Mouse (Mus musculus) lung, embryonic 14.5 days (tissue): ENCODE measurements at regions not wholly inside any gene's neighbourhood (a gene's known extent, or its start where the extent isn't known, plus 50 kb on each side); places are given as distances from the start of the nearest gene placed in this dataset.

ENCODE experiments used
- ATAC-seq: fragments of 200-750 bp; cut with Nextera tagmentation; 2 replicates; pipeline ENCODE4 v1.8.0; 2017; ENCODE audit warnings: mild to moderate bottlenecking, moderate TSS enrichment, moderate library complexity; ENCODE audit not compliant: insufficient read depth
- DNase-seq: peaks from one replicate; pipeline ENCODE4 v3.0.0-alpha.2; 2015
- H3K27ac ChIP-seq: fragments of 300-500 bp; sonication (generic); 2 replicates; pipeline ENCODE4 v1.5.1; 2014; ENCODE audit warnings: low read depth, mild to moderate bottlenecking, moderate library complexity
- H3K27me3 ChIP-seq: fragments of 300-500 bp; sonication (generic); 2 replicates; pipeline ENCODE4 v1.6.1; 2014; ENCODE audit warnings: low read length, control low read depth; ENCODE audit not compliant: insufficient read depth
- H3K36me3 ChIP-seq: fragments of 300-500 bp; sonication (generic); 2 replicates; pipeline ENCODE4 v1.6.1; 2014; ENCODE audit warnings: control low read depth; ENCODE audit not compliant: insufficient read depth
- H3K4me1 ChIP-seq: fragments of 300-500 bp; sonication (generic); 2 replicates; pipeline ENCODE4 v1.6.1; 2014; ENCODE audit warnings: antibody characterized with exemption, control low read depth; ENCODE audit not compliant: insufficient read depth
- H3K4me2 ChIP-seq: fragments of 300-500 bp; sonication (generic); 2 replicates; pipeline ENCODE4 v1.6.1; 2014; ENCODE audit warnings: mild to moderate bottlenecking
- H3K4me3 ChIP-seq: fragments of 300-500 bp; sonication (generic); 2 replicates; pipeline ENCODE4 v1.5.1; 2014; ENCODE audit warnings: low read depth, low read length
- H3K9ac ChIP-seq: fragments of 300-500 bp; sonication (generic); 2 replicates; pipeline ENCODE4 v1.6.1; 2014
- H3K9me3 ChIP-seq: fragments of 300-500 bp; sonication (generic); 2 replicates; pipeline ENCODE4 v1.6.1; 2016; ENCODE audit warnings: low read depth, low read length, control low read depth
- CTCF ChIP-seq: IDR thresholded peaks from 2 replicates; pipeline ENCODE4 v1.5.1; 2016; ENCODE audit warnings: antibody characterized with exemption, low read depth
- WGBS: fragments of 180-500 bp; shearing (Covaris S2); extraction: QIAGEN DNeasy Blood & Tissue Kit; methylation state at CpG from one replicate; pipeline ENCODE4 v1.1.7; 2014; 5-methylcytosine and 5-hydroxymethylcytosine counted together

DNA sequence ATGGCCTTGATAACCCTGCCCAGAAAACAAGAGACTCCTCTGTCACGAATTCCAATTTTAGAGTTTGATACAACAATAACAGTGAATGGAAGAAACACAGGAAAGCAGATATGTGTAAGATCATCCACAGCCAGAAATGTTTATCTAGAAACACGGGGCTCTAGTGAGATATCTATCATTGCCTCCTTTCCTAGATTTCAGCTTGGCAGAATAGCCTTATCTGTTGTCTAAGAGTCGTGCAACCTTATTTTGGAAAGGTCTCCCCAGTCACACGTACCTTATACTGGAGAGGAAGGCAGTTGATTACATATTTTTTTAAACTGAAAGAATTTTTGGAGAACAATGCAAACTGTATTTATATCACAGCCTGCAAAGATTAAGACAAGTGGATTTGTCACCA lies 61.6 kb downstream of the Gm10295 start:
- no peaks in the 10 kb centered on the region for H3K27me3 ChIP-seq
- no peaks in the 10 kb centered on the region for H3K9me3 ChIP-seq
- H3K9ac ChIP-seq: no peak overlapping the region
- no peak for TF ChIP-seq CTCF
- no peaks in the 10 kb centered on the region for H3K36me3 ChIP-seq
- DNase-seq (no peak), ATAC-seq (no peak)
- WGBS: 32% methylated on average over 4 of the region's 4 CpGs
- peaks cover 5% of the 10 kb centered on the region; the same call in 1 of the 2 replicates for H3K4me1 ChIP-seq
- no peak overlapping the region for H3K4me3 ChIP-seq
- no peak overlapping the region for H3K27ac ChIP-seq
- no peak overlapping the region for H3K4me2 ChIP-seq

DNA sequence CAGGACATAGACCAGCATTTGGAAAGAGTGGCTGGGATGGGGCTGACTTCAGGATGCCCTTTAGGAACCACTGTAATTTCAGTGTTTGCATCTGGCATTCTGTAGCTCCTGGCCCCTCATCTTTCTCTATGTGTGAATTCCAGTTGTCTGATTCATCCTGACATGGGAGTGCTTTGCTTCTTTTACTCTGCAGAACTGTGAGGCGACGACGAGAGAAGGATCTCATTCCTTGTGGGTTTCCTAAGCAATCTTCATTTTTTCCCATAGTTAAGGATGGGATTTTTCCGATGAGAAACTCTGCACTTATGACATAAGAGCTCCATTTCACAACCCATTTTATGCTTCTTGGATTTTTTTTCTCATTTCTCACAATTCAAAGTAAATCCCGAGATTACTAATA lies 62.0 kb downstream of the Gm10295 start:
- H3K4me1 ChIP-seq: peaks cover 5% of the 10 kb centered on the region; the same call in 1 of the 2 replicates
- WGBS: 43% methylated on average over 5 of the region's 5 CpGs
- no peak overlapping the region for H3K9ac ChIP-seq
- no peaks in the 10 kb centered on the region for H3K9me3 ChIP-seq
- H3K36me3 ChIP-seq: no peaks in the 10 kb centered on the region
- TF ChIP-seq CTCF: no peak
- DNase-seq (no peak), ATAC-seq (no peak)
- H3K27me3 ChIP-seq: no peaks in the 10 kb centered on the region
- H3K4me3 ChIP-seq: no peak overlapping the region
- H3K4me2 ChIP-seq: no peak overlapping the region
- H3K27ac ChIP-seq: no peak overlapping the region

DNA sequence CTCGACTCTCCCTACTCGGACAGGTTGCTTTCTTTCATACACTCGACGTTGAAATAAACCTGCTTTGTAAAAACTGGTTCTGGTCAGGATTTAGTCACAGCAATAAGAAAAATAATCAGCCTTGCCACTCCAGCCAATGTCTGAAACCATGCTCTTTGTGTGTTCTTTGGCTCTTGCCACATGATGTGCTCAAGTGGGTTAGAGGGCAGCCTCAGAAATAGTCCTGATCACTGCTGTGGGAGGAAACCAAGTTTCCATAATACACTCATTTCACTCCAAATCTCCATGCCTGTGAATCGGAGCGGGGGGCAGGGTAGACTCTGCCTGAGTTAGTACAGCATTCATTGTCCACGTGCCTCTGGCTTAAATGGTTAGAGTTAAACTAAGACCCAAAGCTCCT lies 63.8 kb downstream of the Gm10295 start:
- ATAC-seq: no peak
- 79% methylated on average over 7 of the region's 7 CpGs for WGBS
- TF ChIP-seq CTCF: no peak

DNA sequence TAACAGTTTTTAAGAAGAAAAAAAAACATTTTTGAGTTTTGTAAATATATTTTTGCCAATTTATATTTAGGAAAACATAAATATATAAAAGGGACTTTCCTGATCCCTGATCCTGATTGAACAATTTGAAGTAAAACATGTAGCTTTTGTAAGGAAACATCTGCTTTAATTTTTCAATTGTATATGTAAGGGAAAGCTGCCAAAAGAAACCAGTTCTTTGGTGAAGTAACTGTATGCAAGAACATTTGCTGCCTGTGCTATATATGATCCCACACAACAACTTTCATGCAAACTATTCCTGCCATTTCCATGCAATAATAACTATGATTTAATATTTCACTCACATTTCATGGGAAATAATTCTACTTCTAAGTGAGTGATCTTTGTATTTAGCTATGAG lies 67.0 kb downstream of the Gm10295 start:
- Histone ChIP-seq H3K27me3 (no peaks in the 10 kb centered on the region), H3K9ac (no peak overlapping the region), H3K4me1 (peaks cover 3% of the 10 kb centered on the region; the same call in 1 of the 2 replicates), H3K4me2 (no peak overlapping the region), H3K27ac (no peak overlapping the region), H3K4me3 (no peak overlapping the region), H3K36me3 (no peaks in the 10 kb centered on the region), H3K9me3 (no peaks in the 10 kb centered on the region)
- ATAC-seq: no peak
- peak; percentile 57 for DNase-seq
- no peak for TF ChIP-seq CTCF

More for the DNA sequence above, 63.8 kb downstream of the Gm10295 start:
- Histone ChIP-seq H3K4me2 (no peak overlapping the region), H3K4me3 (no peak overlapping the region), H3K9me3 (no peaks in the 10 kb centered on the region), H3K9ac (no peak overlapping the region), H3K27me3 (no peaks in the 10 kb centered on the region), H3K4me1 (peaks cover 5% of the 10 kb centered on the region; the same call in 1 of the 2 replicates), H3K36me3 (no peaks in the 10 kb centered on the region), H3K27ac (no peak overlapping the region)
- DNase-seq: no peak

DNA sequence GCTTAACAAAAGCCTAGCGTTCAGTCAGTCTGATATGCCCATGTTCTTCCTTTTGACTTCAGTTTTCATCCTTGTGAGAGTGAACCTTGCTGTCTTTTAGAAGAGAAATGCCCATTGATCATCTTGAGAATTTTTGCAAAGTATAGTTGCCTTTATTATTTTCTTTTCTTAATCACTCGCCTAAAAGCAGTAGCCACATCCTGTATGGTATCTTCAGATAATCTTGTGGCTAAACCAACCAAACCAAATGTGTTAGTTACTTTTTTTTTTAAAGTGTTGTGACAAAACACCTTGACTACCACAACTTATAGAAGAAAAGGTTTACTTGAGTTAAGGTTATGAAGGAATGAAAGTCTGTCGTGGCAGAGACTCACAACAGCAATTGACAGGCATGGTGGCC lies 67.9 kb downstream of the Gm10295 start:
- ATAC-seq (no peak), DNase-seq (no peak)
- Histone ChIP-seq H3K4me2 (no peak overlapping the region), H3K4me1 (no peaks in the 10 kb centered on the region), H3K27ac (no peak overlapping the region), H3K27me3 (no peaks in the 10 kb centered on the region), H3K36me3 (no peaks in the 10 kb centered on the region), H3K9me3 (no peaks in the 10 kb centered on the region), H3K4me3 (no peak overlapping the region), H3K9ac (no peak overlapping the region)
- 84% methylated on average over 3 of the region's 3 CpGs for WGBS
- no peak for TF ChIP-seq CTCF

DNA sequence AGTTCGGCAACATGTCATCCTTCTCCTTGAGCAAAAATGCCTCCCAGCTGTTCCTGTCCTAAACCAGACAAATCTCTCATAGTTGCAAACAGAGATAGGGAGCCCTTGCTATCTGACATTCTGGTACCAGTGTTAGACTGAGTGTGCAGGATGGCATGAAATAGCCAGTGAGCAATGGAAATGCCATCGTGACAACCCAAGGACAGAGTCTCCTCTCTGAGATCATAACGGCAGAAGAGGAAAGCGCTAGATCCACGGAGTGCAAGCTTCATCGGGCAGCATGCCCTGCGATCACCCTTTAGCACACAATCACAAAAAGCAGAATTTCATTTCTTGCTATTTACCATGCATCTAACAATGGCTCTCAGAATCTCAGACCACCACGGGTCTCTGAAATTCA lies 85.2 kb downstream of the Gm10295 start:
- Histone ChIP-seq H3K4me1 (no peaks in the 10 kb centered on the region), H3K9me3 (no peaks in the 10 kb centered on the region), H3K4me3 (no peak overlapping the region), H3K36me3 (no peaks in the 10 kb centered on the region), H3K27ac (peak overlapping the region; percentile 8; the same call in 1 of the 2 replicates), H3K4me2 (no peak overlapping the region), H3K9ac (no peak overlapping the region), H3K27me3 (no peaks in the 10 kb centered on the region)
- ATAC-seq: no peak
- DNase-seq: no peak
- TF ChIP-seq CTCF: no peak
- 68% methylated on average over 8 of the region's 8 CpGs for WGBS

DNA sequence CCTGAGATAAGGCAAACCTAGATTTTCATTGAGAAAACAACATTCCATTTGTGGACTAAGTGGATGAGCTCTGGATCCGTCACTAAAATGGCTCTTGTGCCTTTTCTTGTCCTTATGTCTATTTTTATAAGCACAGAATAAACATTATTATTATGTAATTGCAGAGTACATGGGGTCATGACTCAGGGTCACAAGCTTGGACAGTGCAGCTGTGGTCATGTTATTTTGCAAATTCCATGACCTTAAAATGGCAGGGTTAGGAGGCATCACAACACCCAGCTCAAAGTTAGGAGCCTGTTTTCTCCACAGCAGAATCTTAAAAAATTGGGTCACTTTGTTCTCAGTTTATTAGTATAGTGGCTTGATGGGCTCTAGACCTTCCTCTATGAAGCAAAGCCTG lies 87.2 kb downstream of the Gm10295 start:
- H3K4me1 ChIP-seq: no peaks in the 10 kb centered on the region
- H3K9me3 ChIP-seq: no peaks in the 10 kb centered on the region
- no peaks in the 10 kb centered on the region for H3K27me3 ChIP-seq
- H3K4me2 ChIP-seq: no peak overlapping the region
- WGBS: 56% methylated on average over 1 of the region's 1 CpGs
- TF ChIP-seq CTCF: no peak
- ATAC-seq: no peak
- H3K4me3 ChIP-seq: no peak overlapping the region
- H3K9ac ChIP-seq: no peak overlapping the region
- H3K36me3 ChIP-seq: no peaks in the 10 kb centered on the region
- no peak overlapping the region for H3K27ac ChIP-seq
- DNase-seq: no peak

DNA sequence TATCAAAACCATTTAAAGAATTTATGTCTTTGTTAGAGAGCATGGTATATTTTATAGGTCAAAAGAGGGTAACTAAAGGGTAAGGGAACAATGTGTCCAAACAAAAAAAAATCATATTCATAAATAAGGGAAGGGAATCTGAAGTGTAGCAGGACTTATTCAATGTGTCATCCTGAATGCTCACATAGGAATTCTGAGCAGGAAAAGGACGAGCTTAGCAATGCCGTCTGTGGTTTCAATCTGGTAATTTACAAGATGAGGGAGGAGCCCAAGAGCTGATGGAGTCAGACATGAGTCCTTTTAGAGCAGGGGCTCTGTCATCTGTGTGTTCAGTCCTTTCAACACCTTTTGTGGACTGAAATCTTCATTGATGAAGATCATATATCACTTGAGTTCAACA lies 101.6 kb downstream of the Gm10295 start:
- Histone ChIP-seq H3K36me3 (no peaks in the 10 kb centered on the region), H3K9me3 (no peaks in the 10 kb centered on the region), H3K27ac (no peak overlapping the region), H3K4me3 (no peak overlapping the region), H3K4me2 (no peak overlapping the region), H3K9ac (no peak overlapping the region), H3K27me3 (no peaks in the 10 kb centered on the region), H3K4me1 (peaks cover 6% of the 10 kb centered on the region; the same call in 1 of the 2 replicates)
- DNase-seq (peak; percentile 25), ATAC-seq (no peak)
- WGBS: 29% methylated on average over 2 of the region's 2 CpGs
- TF ChIP-seq CTCF: no peak
